ENCODE assay signal across 24 mouse cellular contexts in genomic region chr5:150364621-150365020, GRCm38 (mm10).
"Had no signal": no experiment of that assay in that cellular context is flagged by ENCODE, and none has a peak within 500 bp of the region (broad histone marks: within the 10 kb centered on the region; RNA-seq: fewer than 3 reads in every experiment).

No protein-coding gene starts in this region.

- H3K4me1 ChIP-seq: limb, embryonic 10.5 days; limb, embryonic 13.5 days; liver, embryonic 12.5 days; liver, embryonic 15.5 days; lung, embryonic 15.5 days; neural tube, embryonic 12.5 days; neural tube, embryonic 15.5 days had no signal

- H3K4me3 ChIP-seq: limb, embryonic 10.5 days; limb, embryonic 13.5 days; liver, embryonic 12.5 days; liver, embryonic 15.5 days; lung, embryonic 15.5 days; neural tube, embryonic 12.5 days; neural tube, embryonic 15.5 days had no signal

- H3K27ac ChIP-seq: limb, embryonic 10.5 days; limb, embryonic 13.5 days; liver, embryonic 12.5 days; liver, embryonic 15.5 days; lung, embryonic 15.5 days; neural tube, embryonic 12.5 days; neural tube, embryonic 15.5 days; stomach, postnatal 0 days had no signal

- H3K27me3 ChIP-seq: limb, embryonic 13.5 days; liver, embryonic 12.5 days; liver, embryonic 15.5 days; lung, embryonic 15.5 days; neural tube, embryonic 12.5 days; neural tube, embryonic 15.5 days had no signal

- H3K4me2 ChIP-seq: limb, embryonic 13.5 days; liver, embryonic 12.5 days; liver, embryonic 15.5 days; lung, embryonic 15.5 days; midbrain, embryonic 11.5 days; neural tube, embryonic 12.5 days; neural tube, embryonic 15.5 days had no signal

- H3K36me3 ChIP-seq: limb, embryonic 10.5 days; limb, embryonic 13.5 days; liver, embryonic 12.5 days; liver, embryonic 15.5 days; lung, embryonic 15.5 days had no signal

- H3K9ac ChIP-seq: limb, embryonic 13.5 days; liver, embryonic 12.5 days; liver, embryonic 15.5 days; lung, embryonic 15.5 days; neural tube, embryonic 12.5 days; neural tube, embryonic 15.5 days had no signal

- DNase-seq: kidney, adult 9 months; kidney, postnatal 14 days; kidney, postnatal 4 days; layer of hippocampus, postnatal 36 days; liver; lung, adult 18-20 months; lung, postnatal 10 days; lung, postnatal 36 days; midbrain, embryonic 14.5 days; right cerebral cortex, adult 18-20 months; right cerebral cortex, postnatal 14 days; right cerebral cortex, postnatal 4 days; thymus, adult 2 months; thymus, postnatal 14 days; thymus, postnatal 4 days had no signal

- ATAC-seq: liver, embryonic 12.5 days had no signal

- H3K9me3 ChIP-seq: limb, embryonic 10.5 days; liver, embryonic 12.5 days; liver, embryonic 15.5 days; neural tube, embryonic 12.5 days had no signal
